Mouse (Mus musculus): ENCODE results near the gene Tmem9.

The Tmem9 gene

DNA sequence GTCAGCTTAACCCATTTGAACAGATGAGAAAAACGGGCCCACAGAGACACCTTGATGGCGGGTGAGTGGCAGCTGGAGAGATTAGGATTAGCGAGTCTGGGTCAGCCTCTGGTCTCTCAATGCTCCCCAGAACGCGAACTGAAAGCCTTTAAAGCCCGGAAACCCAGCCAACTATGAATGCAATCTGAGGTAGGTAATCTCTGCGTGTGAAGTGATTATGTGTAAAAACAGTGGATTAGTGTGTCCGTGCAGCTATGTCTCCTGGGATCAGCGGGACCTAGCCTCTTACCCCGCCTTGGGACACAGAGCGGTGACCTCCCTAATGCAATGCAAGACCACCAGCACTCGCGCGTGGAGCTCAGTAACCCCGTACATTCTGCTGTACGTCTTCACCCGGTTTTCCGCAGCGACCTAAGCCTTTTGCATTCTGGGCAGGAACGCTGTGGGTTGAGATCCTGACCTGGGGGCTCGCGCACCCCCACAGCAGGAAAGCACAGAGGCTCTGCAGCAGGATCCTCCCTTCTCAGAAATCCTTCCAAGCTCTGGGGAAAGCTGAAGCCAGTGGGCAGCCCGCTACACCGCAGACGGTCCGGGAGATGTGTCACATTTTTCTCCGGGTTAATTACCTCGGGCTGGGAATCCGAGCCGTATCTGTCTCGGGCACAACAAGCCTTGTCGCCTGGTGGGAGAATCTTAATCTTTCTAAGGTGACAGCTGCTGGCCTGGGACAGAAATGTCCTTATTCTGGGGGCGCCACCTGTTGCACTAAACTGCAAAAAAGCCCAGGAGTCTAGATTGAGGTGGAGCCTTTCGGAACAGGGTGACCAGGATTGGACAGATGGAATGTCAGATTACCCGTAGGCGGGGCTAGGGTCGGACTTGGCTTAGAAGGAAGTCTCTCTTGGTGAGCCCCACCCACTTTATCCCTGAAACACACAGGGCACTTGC is at the start of gene Tmem9:
Gene Tmem9, plus strand, starts transcription at position 940 of the 948 bp plus-strand sequence.
- peak; percentile 65 for DNase-seq (ENCODE audit: extremely low spot score, low spot score)

DNA sequence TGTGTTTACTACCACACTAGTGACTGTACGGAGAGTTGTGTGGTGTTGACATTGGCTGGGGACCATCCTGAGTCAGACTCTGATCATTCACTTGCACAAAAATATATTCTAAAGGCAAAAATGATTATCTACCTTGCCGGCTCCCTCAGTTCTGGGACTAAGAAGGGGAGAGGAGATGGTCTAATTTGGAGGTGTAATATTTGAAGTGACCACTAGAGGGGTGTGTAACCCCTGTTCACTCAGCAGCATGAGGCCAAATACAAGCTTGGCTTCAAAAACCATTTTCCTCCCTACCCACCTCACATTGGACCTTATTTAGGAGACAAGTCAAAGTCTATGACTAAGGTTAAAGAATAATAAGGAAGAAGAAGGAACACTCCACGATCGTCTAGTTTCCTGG is 49.5 kb upstream of the Tmem9 start:
- DNase-seq (ENCODE audit: extremely low spot score, low spot score) = no peak

DNA sequence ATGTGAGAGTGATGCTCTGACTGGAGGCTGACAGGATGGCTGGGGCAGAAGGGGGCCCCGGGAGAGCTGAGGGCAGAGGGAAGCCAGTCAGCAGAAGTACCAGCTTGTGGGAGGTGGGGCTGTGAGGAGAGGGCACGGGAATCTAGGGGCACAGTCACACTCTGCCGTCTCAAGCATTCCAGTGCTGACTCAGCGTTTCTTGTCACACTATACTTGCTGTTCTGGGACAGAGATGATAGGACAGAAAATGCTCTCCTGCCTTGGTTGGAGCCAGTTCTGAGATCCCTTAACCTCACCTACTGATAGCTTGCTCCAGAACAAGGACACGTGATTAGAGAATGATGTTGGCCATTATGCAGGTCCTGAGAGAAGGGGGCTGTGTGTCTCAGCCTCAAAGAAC is 44.8 kb upstream of the Tmem9 start:
- DNase-seq (ENCODE audit: extremely low spot score, low spot score) = no peak

DNA sequence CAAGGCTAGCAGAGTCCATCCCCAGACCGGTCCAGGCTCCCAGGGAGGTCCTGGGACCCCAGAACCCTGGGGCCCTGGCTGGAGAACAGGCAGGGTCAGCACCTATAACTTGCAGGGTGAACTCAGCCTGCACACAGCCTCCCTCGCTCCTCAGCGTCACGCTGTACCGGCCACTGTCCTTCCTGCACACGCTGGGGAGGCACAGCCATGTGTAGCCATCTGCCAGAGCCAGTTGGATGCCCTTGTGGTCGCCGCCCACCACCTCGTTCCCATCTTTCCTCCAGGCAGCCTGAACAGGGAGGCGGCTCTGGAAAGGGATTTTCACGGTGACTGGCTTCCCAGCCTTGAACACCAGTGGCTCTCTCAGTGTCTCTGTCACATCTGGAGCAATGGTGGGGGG is 43.4 kb upstream of the Tmem9 start:
- no peak for DNase-seq (ENCODE audit: extremely low spot score, low spot score)

DNA sequence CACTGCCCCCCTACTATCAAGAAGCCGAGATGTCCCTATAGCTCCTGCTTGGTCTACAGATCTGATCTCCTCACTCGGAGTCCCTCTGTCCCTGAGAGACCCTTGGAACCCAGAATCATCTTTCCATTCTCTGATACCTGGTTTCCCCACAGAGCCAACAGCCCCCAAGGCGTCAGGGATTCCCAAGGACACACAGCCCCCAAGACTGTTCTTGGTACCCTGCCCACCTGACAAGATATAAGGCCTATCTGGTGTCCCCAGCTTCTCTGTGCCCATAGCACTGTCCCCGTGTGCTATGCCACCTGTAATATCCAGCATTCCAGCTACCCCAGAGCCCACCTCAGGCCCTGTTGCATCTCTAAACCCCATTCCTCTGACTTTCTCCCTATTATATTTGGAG is 40.2 kb upstream of the Tmem9 start:
- DNase-seq (ENCODE audit: extremely low spot score, low spot score) = no peak

DNA sequence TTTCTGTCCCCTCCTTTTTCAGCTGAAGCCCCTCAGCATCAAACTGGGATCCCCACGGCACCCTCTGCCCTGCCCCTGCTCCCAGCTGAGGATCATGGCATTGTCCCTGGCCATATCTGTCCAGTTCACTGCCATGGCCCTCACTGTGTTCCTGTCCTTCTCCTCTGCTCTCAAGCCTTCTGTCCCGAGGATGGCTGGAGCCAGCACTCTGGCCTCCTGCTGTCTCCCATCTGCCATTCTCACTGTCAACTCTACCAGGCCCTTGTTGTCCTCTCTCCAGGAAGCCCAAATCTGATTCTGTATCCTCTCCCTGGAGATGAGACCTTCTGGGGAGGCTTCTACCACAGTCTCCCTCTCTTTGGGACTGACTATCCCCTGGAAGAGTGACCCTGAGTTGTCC is 37.5 kb upstream of the Tmem9 start:
- DNase-seq (ENCODE audit: extremely low spot score, low spot score) = no peak

DNA sequence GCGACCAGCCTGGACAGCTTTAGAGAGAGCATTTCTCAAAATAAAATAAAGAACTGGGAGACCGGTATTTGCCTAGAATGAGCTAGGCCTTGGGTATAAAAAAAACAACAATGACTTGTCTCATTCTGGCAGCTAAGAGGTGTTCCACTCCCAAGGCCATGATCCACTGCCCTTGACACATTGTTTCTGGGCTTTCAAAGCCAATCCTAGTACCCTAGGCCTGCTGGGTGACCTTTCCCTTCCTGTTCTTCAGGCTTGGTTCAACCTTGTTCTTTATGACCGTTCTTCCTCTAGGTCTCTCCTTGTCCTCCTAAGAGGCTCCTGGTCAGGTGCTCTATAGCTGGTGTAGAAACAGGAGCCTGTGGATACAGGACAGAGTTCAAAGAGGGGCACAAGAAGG is 35.4 kb upstream of the Tmem9 start:
- no peak for DNase-seq (ENCODE audit: extremely low spot score, low spot score)

DNA sequence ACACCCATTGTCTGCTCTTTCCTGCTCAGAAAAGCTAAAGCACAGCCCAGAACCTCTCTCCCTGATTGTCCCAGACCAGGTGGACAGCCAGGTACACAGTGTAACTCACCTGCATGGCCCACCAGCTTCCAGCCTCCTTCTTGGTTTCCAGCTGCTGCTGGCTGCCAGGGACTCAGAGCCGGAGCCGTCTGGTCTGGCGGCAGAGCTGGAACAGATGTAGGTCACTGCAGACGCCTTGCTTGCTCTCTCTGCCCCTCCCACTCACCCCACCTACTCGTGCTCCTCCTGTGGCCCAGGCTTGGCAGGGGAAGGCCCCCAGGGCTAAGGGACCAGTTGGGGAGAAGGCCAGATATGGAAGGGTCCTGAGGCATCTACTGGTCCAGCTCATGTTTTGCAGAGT is 23.8 kb upstream of the Tmem9 start:
- DNase-seq (ENCODE audit: extremely low spot score, low spot score) = no peak

DNA sequence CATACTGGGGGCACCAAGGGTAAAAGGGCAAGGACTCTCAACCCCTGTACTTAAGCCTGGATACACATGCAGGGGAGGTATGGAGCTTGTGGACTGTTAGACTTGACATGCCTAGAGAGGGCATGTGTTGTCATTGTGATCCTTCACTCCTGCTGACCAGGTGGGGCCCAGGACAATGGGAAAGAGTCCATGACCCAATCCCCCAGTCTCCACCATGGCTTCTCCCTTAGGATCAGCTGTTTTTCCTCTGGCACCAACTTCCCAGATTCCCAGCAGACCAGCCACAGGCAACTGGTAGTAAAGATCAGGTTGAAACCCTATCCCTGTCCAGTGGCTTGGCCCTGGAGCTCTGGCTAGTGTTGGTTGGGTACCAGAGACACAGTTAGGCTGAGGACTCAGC is 18.1 kb upstream of the Tmem9 start:
- DNase-seq (ENCODE audit: extremely low spot score, low spot score) = no peak

DNA sequence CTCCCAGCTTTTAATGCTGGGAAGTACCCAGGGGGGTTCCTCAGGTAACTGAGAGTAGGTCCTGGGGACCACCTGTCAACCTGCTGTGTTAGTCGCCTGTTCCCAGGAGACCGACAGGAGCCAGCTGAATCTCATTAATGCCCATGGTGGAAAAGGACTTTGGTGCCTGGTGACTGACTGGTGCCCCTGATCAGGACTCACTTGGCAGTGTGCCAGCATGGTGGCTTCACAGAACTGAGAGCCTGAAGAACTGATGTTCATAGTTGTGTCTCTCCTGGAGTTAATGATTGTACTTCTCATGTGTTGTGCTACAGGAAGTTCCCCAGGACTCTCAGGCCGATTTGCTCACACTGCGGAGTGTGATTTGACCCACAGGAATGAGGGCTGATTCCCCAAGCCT is 14.5 kb upstream of the Tmem9 start:
- DNase-seq (ENCODE audit: extremely low spot score, low spot score) = no peak

DNA sequence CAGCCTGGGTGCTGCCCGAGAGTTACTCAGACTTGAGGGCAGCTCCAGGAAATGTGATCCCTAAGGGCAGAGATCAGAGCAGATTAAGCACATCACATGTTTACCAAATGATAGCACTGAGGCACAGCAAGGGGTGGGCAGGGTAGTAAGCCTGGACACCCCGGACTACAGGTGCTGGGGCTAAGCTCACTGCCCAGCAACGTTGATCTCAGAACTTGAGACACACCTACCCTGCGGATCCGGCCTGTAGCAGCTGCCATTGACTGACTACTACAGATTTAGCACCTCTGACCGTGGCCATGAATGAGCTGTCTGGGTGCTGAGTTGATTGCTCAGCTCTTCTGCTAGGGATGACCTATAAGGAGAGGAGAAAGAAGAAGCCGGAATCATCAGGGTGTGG is 10.4 kb upstream of the Tmem9 start:
- DNase-seq (ENCODE audit: extremely low spot score, low spot score) = no peak

DNA sequence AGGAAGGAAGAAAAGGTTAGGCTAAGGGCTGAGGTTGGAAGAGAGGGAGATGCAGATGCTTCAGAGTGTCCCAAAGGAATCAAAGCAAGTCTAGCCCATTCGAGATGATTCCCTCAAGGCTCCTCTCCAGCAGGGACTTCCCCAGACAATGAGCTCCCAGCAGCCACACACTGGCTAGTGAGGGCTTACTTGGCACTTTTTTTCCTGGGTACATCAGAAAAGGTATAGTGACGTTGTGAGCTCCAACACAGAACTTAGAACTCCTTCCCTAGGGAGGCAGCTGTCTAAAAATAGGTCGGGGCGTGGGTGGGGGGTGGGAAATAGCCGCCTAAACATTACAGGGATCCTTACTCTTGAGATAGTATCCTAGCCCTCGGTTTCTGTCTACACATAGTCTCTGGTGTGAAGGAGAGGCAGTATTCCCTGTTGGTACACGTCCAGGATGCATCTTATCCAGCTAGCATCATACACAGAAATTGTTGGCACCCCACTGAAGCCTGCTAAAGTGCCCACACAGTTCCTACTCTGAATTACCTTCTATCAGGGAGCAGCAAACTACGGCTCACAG is 8.1 kb upstream of the Tmem9 start:
- DNase-seq (ENCODE audit: extremely low spot score, low spot score) = no peak

DNA sequence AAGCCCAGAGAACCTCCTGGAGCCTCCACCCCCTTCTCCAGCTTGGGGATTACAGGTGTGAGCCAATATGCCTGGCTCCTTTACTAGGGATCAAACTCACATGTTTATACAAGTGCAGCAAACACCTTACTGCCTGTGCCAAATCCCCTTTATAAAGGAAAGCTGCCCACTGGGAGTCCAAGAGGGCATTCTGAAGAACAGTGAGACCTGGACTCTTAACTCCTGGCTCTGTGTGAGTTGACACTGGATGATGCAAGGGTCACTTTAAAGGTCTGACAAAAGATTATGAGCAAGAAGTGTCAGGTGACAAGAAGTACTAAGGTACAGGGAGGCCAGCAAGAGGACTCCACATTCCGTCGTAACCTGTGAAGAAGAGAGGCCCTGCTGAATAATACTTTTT is 6.5 kb upstream of the Tmem9 start:
- DNase-seq (ENCODE audit: extremely low spot score, low spot score) = no peak

DNA sequence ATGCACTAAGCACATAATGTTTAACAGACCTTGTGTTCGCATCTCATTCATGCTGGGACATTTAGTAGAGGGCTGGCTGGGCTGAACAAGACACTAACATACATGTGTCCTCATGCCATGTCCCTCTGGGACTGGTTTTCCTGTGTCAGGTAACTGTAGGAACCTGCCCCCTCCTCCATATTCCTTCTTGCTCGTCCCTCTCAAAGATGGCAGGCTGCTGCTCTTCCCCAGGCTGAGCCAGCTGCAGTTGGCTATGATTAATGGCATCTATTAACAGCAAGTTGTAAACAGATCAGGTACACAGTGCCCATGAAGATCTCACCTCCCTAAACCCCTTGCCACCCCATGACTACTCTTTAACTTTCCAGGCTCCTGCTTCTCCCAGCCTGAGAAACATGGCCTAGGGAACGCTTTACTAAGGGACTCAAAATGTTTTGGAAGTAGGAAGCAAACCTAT is 1.6 kb upstream of the Tmem9 start, which contains the start of gene Igfn1:
Gene Igfn1, minus strand, starts transcription at position 51 of the 457 bp plus-strand sequence.
- no peak for DNase-seq (ENCODE audit: extremely low spot score, low spot score)

DNA sequence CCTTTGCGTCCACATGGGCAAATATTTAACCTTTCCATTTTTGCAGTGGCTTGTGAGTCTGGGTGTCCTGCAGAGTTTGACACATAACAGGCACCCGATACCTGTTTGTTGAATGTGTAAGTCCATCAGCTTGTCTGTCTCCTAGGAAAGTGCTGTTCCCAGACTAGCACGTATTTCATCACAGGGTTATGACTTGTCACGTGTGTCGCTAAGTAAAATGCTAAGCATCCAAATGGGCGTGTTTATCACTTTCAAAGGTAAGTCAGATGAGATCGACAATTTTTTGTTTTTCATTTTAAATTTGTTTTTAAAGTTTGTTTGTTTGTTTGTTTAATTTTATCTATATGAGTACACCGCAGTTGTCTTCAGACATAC is 196 bp downstream of the Tmem9 start:
- no peak for DNase-seq (ENCODE audit: extremely low spot score, low spot score)

DNA sequence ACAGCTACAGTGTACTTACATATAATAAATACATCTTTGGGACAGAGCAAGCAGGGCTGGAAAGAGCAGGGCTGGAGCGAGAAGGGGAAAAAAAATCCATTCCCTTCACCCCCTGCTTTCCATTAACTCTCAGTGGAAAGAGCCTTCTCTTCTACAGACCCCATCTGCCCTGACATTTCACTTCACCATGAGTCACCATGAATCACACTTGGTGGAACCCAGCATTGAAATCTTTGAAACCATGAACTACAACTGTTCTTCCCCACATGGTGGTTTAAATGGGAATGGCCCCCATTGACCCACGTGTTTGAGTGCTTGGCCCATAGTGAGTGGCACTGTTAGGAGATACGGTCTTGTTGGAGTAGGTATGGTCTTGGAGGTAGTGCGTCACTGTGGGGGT is 2.3 kb downstream of the Tmem9 start:
- DNase-seq (ENCODE audit: extremely low spot score, low spot score) = no peak

DNA sequence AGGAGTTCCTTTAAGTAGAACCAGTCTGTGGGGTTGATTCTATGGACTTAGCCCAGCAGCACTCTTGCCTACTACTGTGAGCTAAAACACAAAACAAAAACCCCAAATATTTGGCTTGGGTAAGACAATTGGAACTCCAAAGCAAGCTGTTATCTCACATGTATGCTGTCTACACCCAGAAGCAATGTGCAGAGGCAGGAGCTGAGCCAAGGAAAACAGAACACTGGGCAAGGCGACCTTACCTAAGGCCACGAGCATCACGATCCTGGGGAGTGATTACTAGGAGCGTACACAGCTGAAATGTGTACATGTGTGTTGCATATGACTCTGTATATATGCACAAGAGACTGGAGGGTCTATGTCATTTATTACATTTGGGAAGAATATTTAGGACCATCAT is 5.6 kb downstream of the Tmem9 start:
- DNase-seq (ENCODE audit: extremely low spot score, low spot score) = no peak

DNA sequence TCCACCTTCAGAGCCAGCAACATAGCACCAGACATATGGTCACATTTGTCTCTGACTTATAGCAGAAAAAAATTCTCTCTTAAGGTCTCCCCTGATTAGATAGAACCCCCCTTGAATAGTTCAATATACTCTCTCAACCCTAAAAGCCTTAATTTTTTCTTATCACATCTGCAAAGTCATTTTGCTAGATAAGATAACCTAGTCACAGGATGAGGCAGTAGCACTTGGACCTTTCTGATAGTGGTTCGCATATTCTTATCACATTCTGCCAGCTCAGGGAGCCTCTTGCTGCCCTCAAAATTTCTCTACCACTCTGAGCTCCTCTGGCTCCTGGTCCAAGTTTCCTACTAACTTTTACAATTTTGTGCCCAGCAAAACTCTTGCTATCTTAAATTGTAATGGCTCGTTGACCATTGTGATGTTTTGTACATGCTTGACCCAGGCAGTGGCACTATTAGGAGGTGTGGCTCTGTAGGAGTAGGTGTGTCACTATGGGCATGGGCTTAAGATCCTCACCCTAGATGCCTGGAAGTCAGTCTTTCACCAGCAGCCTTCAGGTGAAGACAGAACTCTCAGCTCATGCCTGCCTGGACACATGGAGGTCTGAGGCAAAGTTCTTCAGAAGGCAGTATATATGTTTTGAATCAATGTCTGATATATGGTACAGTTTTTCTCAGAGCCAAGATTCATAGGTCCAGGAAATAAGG is 7.0 kb downstream of the Tmem9 start:
- no peak for DNase-seq (ENCODE audit: extremely low spot score, low spot score)

DNA sequence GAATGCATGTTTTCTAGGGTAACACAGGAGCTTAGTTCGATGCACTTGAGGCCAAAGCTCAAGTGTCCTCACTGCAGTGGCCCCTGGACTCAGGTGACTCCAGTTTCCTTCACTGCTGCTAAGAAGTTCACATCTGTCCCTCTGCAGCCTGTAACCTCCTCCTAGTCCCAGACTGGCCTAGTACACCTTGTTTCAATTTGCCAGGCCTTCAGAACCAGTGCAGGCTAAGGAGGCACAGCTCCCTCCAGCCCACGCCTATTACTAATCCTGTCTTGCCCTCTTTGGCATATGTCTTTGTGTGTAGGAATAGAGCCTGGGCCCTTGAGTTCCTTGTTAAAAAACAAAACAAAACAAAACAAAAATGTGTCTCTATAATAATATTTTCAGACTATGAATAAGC is 9.4 kb downstream of the Tmem9 start:
- peak; percentile 20 for DNase-seq (ENCODE audit: extremely low spot score, low spot score)

DNA sequence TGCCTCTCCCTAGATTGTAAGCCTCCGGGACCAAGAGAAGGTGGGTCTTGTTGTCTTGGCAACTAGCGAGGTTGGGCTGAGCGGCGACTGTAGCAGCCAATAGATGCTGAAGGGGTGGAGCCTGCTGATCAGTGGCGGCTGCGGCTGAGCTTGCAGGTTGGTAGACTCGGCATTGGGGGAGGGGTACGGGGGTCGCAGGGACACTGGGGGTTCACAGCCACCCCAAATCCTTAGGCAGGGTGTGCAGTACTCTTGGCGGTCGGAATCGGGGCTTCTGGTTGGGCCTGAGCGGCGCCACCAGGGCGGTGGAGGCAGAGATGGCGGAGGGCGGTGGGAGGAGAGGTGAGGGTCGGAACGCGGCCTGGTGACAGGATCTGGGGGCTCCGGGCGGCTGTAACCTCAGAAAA is 10.0 kb downstream of the Tmem9 start:
- peak; percentile 92 for DNase-seq (ENCODE audit: extremely low spot score, low spot score)

DNA sequence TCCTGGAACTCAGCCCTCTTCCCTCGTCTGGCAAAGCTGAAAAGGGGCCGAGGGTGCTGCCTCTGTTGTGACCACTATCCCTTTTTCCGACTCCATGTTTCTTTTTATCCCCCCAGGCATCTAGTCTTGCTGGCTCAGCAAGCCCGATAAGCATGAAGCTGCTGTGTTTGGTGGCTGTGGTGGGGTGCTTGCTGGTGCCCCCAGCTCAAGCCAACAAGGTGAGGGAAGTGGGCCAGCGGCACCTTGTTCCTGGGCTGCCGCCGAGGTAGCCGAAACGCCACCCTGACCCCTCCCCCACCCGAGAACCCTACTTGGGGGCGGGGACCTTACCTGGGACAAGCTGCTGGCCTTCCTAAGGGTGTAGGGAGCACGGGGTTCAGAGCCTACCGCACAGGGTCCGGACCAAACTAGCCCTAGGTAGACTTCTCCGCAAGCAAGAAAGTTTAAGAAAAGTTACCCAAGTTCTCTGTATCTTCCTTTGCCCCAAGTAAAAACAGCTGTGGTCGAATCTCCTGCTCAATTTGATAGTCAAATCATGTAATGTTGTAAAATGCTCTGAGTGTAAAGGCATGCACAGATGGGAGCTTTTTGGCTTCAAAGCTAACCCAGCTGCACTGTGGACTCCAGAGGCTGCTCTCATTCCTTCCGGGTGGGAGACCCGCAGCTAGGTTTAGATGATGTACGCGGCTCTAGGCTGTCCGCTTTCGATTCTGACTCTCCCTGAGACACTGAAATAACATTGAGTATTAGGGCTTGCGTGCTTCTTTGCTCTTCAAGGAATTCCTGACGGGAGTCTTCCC is 10.6 kb downstream of the Tmem9 start:
- DNase-seq (ENCODE audit: extremely low spot score, low spot score) = no peak

Data from neural tube, embryonic 10.5 days (tissue).